Mouse (Mus musculus) hindbrain, embryonic 15.5 days (tissue): ENCODE measurements around the gene Alkbh6. TPM values are rescaled to one million over a fixed set of nuclear protein-coding genes. Genes with fewer than 3 reads are reported as not detected.

Experiments
- ATAC-seq: fragments of 200-750 bp; cut with Nextera tagmentation; 2 replicates; pipeline ENCODE4 v1.8.0; 2017; ENCODE audit warnings: low read depth, moderate number of reproducible peaks, moderate TSS enrichment; ENCODE audit not compliant: low FRiP score
- H3K27ac ChIP-seq: fragments of 300-500 bp; sonication (generic); replicated peaks from 2 replicates; pipeline ENCODE4 v1.5.1; 2015; ENCODE audit warnings: mild to moderate bottlenecking, inconsistent platforms
- H3K27me3 ChIP-seq: fragments of 300-500 bp; sonication (generic); 2 replicates; pipeline ENCODE4 v1.6.1; 2015; ENCODE audit warnings: control low read depth, inconsistent platforms
- H3K36me3 ChIP-seq: fragments of 300-500 bp; sonication (generic); 2 replicates; pipeline ENCODE4 v1.6.1; 2015; ENCODE audit warnings: control low read depth, inconsistent platforms
- H3K4me1 ChIP-seq: fragments of 300-500 bp; sonication (generic); replicated peaks from 2 replicates; pipeline ENCODE4 v1.6.1; 2015; ENCODE audit warnings: control low read depth, inconsistent platforms
- H3K4me2 ChIP-seq: fragments of 300-500 bp; sonication (generic); 2 replicates; pipeline ENCODE4 v1.6.1; 2015; ENCODE audit warnings: moderate library complexity, mild to moderate bottlenecking, inconsistent platforms
- H3K4me3 ChIP-seq: fragments of 300-500 bp; sonication (generic); 2 replicates; pipeline ENCODE4 v1.5.1; 2015; ENCODE audit warnings: mild to moderate bottlenecking, inconsistent platforms
- H3K9ac ChIP-seq: fragments of 300-500 bp; sonication (generic); 2 replicates; pipeline ENCODE4 v1.6.1; 2015; ENCODE audit warnings: inconsistent platforms
- H3K9me3 ChIP-seq: fragments of 300-500 bp; sonication (generic); 2 replicates; pipeline ENCODE4 v1.6.1; 2016; ENCODE audit warnings: control low read depth, inconsistent platforms
- WGBS: fragments of 180-500 bp; shearing (Covaris S2); methylation state at CpG from one replicate; pipeline ENCODE4 v1.1.7; 2015; 5-methylcytosine and 5-hydroxymethylcytosine counted together
- polyA plus RNA-seq: library from polyadenylated mRNA; unstranded; fragments of >200 nt; fragmentation: Nextera tagmentation; extraction: Ambion mirVana; gene quantifications from 2 replicates; pipeline ENCODE4 v1.2.1, GENCODE M21; 2015

Alkbh6 gene
- polyA plus RNA-seq, 1 experiment from 2014 or later, result 135 TPM

GRCm38 (mm10) chr7:30282740-30283139 lies 25.8 kb upstream of the Alkbh6 start:
- WGBS, result 83% methylated on average over 7 of the region's 7 CpGs
- Histone ChIP-seq H3K9me3 (no peaks in the 10 kb centered on the region), H3K27me3 (no peaks in the 10 kb centered on the region), H3K4me1 (peaks cover 14% of the 10 kb centered on the region), H3K9ac (no peak overlapping the region), H3K36me3 (no peaks in the 10 kb centered on the region), H3K4me3 (no peak overlapping the region), H3K4me2 (no peak overlapping the region), H3K27ac (no peak overlapping the region)
- no peak for ATAC-seq

GRCm38 (mm10) chr7:30286701-30287410 lies 21.7 kb upstream of the Alkbh6 start:
- WGBS, result 63% methylated on average over 8 of the region's 8 CpGs
- no peak overlapping the region for H3K4me3 ChIP-seq
- no peak for ATAC-seq
- peaks cover 6% of the 10 kb centered on the region; the same call in 1 of the 2 replicates for H3K4me1 ChIP-seq
- no peaks in the 10 kb centered on the region for H3K27me3 ChIP-seq
- H3K27ac ChIP-seq, result no peak overlapping the region
- H3K9me3 ChIP-seq, result no peaks in the 10 kb centered on the region
- H3K36me3 ChIP-seq, result no peaks in the 10 kb centered on the region
- no peak overlapping the region for H3K4me2 ChIP-seq
- H3K9ac ChIP-seq, result no peak overlapping the region

DNA sequence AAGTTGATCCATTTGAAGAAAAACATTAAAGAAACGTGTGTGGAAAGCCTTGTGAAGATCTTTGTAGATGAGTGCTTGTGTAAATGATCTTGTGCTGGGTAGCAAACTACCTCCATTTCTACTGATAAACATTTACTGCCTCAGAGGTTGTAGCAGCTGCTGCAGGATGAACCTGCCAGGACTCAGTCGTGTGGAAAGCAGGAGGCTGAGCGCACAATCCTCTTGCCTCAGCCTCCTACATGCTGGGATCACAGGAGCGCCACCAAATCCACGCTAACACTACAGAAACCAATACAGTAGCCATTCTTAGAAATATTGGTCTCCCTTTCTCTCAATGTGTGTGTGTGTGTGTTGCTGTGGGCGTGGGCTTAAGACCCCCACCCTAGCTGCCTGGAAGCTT lies 20.5 kb upstream of the Alkbh6 start:
- H3K36me3 ChIP-seq, result no peaks in the 10 kb centered on the region
- no peak overlapping the region for H3K27ac ChIP-seq
- no peaks in the 10 kb centered on the region for H3K27me3 ChIP-seq
- no peak overlapping the region for H3K4me3 ChIP-seq
- no peak overlapping the region for H3K4me2 ChIP-seq
- H3K9me3 ChIP-seq, result no peaks in the 10 kb centered on the region
- no peak overlapping the region for H3K9ac ChIP-seq
- 71% methylated on average over 6 of the region's 6 CpGs for WGBS
- peaks cover 16% of the 10 kb centered on the region for H3K4me1 ChIP-seq
- no peak for ATAC-seq

DNA sequence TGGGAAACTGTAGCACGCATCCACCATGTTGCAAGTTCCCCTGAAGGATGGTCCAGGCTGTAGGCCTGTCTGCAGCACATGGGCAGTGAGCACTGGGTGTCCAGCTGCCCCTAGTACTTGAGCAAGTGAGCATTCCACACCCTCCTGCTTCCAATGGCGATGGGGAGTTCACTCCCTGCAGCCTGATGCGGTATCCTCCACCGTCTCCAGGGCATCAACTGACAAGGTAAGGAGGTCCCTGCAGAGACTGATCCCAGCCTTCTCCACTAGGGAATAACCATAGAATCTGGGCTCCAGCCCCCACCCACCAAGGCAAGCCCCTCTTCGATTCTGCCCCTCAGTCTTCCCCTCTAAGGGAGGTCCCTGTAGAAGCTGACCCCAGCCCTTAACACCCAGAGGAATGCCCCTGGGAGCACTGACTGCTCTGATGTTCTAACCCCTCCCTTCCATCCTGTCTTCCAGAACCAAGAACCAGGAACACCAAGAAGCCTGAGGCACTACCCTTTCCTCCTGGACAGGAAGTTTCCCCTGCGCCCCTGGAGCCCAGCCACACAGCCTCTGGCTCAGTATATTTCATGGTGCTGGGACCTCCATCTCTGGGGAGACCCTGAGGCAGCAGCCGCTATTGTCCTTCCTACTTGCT lies 19.3 kb upstream of the Alkbh6 start:
- Histone ChIP-seq H3K9ac (no peak overlapping the region), H3K27me3 (no peaks in the 10 kb centered on the region), H3K36me3 (peaks cover 4% of the 10 kb centered on the region; the same call in 1 of the 2 replicates), H3K4me3 (no peak overlapping the region), H3K27ac (no peak overlapping the region), H3K4me1 (peaks cover 26% of the 10 kb centered on the region), H3K4me2 (no peak overlapping the region), H3K9me3 (no peaks in the 10 kb centered on the region)
- 70% methylated on average over 7 of the region's 7 CpGs for WGBS
- no peak for ATAC-seq

DNA sequence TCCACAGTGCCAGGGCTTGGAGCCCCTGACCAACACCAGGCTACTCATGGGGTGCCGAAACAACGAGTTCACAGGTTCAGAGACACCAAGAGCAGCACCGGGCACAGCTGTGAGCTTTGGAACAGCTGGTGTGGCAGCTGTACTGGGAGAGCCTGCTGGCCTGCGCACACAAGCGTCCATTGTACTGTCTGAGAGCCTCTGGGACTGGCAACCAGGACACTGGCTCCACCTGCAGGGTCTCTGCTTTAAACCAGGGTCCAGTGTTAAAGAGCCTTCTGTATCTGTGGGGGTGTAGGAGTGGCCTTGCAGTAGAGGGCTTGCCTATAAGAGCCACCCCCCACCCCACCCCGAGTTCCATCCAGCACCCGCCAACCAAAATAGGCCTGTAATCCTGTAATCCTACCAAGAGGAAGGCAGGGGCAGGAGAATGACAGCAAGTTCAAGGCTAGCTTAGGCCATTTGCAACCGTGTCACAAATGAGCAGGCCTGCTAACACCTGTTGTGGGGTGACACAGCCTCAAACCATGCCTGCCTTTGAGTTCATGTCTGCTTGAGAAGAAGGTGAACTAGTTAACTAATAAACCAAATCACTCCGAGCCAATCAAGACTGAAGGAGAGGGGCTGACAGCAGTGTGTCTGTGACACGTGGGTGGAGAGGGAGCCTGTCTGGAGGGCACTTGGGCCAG lies 18.7 kb upstream of the Alkbh6 start:
- Histone ChIP-seq H3K4me2 (no peak overlapping the region), H3K9me3 (no peaks in the 10 kb centered on the region), H3K27ac (no peak overlapping the region), H3K27me3 (no peaks in the 10 kb centered on the region), H3K9ac (no peak overlapping the region), H3K4me3 (no peak overlapping the region), H3K36me3 (peaks cover 11% of the 10 kb centered on the region; the same call in 1 of the 2 replicates), H3K4me1 (peaks cover 33% of the 10 kb centered on the region)
- 54% methylated on average over 10 of the region's 10 CpGs for WGBS
- ATAC-seq, result no peak; the same call in 1 of the 2 replicates

DNA sequence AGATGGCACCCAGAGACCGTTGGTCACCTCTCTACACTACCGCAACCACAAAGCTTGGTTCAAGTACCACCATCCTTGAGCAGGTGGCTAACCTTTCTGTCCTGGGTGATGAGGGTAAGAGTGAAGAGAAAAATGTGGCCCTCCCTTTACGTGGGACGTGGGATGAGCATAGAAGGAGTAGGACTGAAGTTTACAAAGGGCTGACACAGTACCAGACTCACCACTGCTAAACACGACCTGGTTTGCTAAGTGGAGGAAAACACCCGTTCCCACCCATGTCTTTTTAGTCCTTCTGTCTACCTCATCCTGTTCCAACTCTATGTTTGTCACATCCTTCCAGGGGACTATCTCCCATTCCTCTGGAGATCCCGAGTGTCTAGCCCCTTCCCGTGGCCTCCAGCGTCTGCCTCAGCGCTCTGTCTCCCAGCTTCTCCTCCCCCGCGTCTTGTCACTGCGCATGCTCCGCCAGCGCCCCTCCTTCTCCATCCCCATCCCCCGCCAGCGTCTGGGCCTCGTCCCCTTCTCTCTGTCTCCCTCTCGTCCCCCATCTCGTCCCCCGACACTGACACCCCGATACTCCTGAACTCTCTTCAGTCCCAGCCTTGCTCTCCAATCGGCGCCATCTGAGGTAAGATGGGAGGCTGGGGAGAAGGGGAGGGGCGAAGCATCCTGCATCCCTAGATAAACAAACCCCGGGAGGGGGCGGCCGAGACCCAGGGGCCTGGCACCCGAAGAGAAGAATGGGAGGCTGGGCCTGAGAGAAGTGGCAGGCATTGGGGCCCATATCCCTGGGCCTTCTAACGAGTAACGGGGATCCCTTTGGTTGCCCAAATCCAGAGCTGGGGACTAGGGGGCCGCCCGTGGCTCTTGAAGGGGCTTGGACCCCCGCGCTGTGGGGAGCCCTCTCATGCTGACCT lies 17.0 kb upstream of the Alkbh6 start, which contains the start of gene Clip3:
Gene Clip3, plus strand, starts transcription at position 514 of the 917 bp plus-strand sequence.
- peak; percentile 88 for ATAC-seq
- peak within 1 kb of the TSS; percentile 80 for H3K4me3 ChIP-seq
- no peaks in the 10 kb centered on the region for H3K9me3 ChIP-seq
- peak within 1 kb of the TSS; percentile 97 for H3K9ac ChIP-seq
- peaks cover 25% of the 10 kb centered on the region; the same call in 1 of the 2 replicates for H3K36me3 ChIP-seq
- H3K4me1 ChIP-seq, result peaks cover 36% of the 10 kb centered on the region
- H3K4me2 ChIP-seq, result peak within 1 kb of the TSS; percentile 85
- 7% methylated on average over 35 of the region's 35 CpGs for WGBS
- H3K27ac ChIP-seq, result peak within 1 kb of the TSS; percentile 83
- no peaks in the 10 kb centered on the region for H3K27me3 ChIP-seq

GRCm38 (mm10) chr7:30293795-30294194 lies 14.7 kb upstream of the Alkbh6 start:
- H3K9ac ChIP-seq, result no peak overlapping the region
- H3K9me3 ChIP-seq, result no peaks in the 10 kb centered on the region
- peaks cover 48% of the 10 kb centered on the region for H3K36me3 ChIP-seq
- H3K27me3 ChIP-seq, result no peaks in the 10 kb centered on the region
- peak overlapping the region; percentile 11; the same call in 1 of the 2 replicates for H3K4me2 ChIP-seq
- ATAC-seq, result no peak
- no peak overlapping the region for H3K4me3 ChIP-seq
- H3K27ac ChIP-seq, result no peak overlapping the region
- 68% methylated on average over 13 of the region's 13 CpGs for WGBS
- H3K4me1 ChIP-seq, result peaks cover 36% of the 10 kb centered on the region

- H3K27ac ChIP-seq, result 0 out of 2 replicates have a peak overlapping the region, but pooled peaks have one; percentile 14
- H3K4me3 ChIP-seq, result no peak overlapping the region
- H3K36me3 ChIP-seq, result peaks cover 53% of the 10 kb centered on the region
- ATAC-seq, result no peak
- no peak overlapping the region for H3K9ac ChIP-seq
- H3K27me3 ChIP-seq, result no peaks in the 10 kb centered on the region
- 91% methylated on average over 5 of the region's 5 CpGs for WGBS
- no peak overlapping the region for H3K4me2 ChIP-seq
- peaks cover 36% of the 10 kb centered on the region for H3K4me1 ChIP-seq
- H3K9me3 ChIP-seq, result no peaks in the 10 kb centered on the region
Observed at GRCm38 (mm10) chr7:30294296-30294695, 14.2 kb upstream of the Alkbh6 start.

GRCm38 (mm10) chr7:30295103-30295502 lies 13.4 kb upstream of the Alkbh6 start:
- H3K9ac ChIP-seq, result no peak overlapping the region
- peaks cover 61% of the 10 kb centered on the region for H3K36me3 ChIP-seq

GRCm38 (mm10) chr7:30296816-30297215 lies 11.7 kb upstream of the Alkbh6 start:
- no peak overlapping the region for H3K9ac ChIP-seq
- peaks cover 75% of the 10 kb centered on the region for H3K36me3 ChIP-seq
- H3K4me3 ChIP-seq, result no peak overlapping the region
- ATAC-seq, result no peak
- no peak overlapping the region for H3K4me2 ChIP-seq
- H3K9me3 ChIP-seq, result no peaks in the 10 kb centered on the region
- peaks cover 30% of the 10 kb centered on the region for H3K4me1 ChIP-seq
- H3K27ac ChIP-seq, result no peak overlapping the region
- H3K27me3 ChIP-seq, result no peaks in the 10 kb centered on the region
- WGBS, result 94% methylated on average over 15 of the region's 15 CpGs

More at GRCm38 (mm10) chr7:30295103-30295502, 13.4 kb upstream of the Alkbh6 start:
- peaks cover 36% of the 10 kb centered on the region for H3K4me1 ChIP-seq
- H3K4me2 ChIP-seq, result no peak overlapping the region
- no peaks in the 10 kb centered on the region for H3K27me3 ChIP-seq
- ATAC-seq, result no peak
- no peak overlapping the region for H3K4me3 ChIP-seq
- H3K9me3 ChIP-seq, result no peaks in the 10 kb centered on the region
- no peak overlapping the region for H3K27ac ChIP-seq
- 74% methylated on average over 10 of the region's 10 CpGs for WGBS

- peaks cover 80% of the 10 kb centered on the region for H3K36me3 ChIP-seq
Observed at GRCm38 (mm10) chr7:30297266-30297665, 11.3 kb upstream of the Alkbh6 start.

More at GRCm38 (mm10) chr7:30297266-30297665, 11.3 kb upstream of the Alkbh6 start:
- ATAC-seq, result no peak
- H3K4me1 ChIP-seq, result peaks cover 27% of the 10 kb centered on the region
- no peaks in the 10 kb centered on the region for H3K9me3 ChIP-seq
- no peak overlapping the region for H3K4me2 ChIP-seq
- no peak overlapping the region for H3K9ac ChIP-seq
- no peak overlapping the region for H3K27ac ChIP-seq
- H3K27me3 ChIP-seq, result no peaks in the 10 kb centered on the region
- no peak overlapping the region for H3K4me3 ChIP-seq
- 85% methylated on average over 16 of the region's 16 CpGs for WGBS
